ENCODE assay signal across 11 mouse cellular contexts in genomic region chr16:37108763-37109162, GRCm38 (mm10).
DNase-seq lines count a peak whose midpoint lies in the region; ATAC-seq lines count a peak whose summit lies in the region.
"Had no signal": no experiment of that assay in that cellular context is flagged by ENCODE, and none has a peak within 500 bp of the region (broad histone marks: within the 10 kb centered on the region; RNA-seq: fewer than 3 reads in every experiment).

No protein-coding gene starts in this region.

- H3K4me1 ChIP-seq in hindbrain, embryonic 15.5 days (replicated peaks): no peaks in the 10 kb centered on the region
- H3K4me1 ChIP-seq in hindbrain, embryonic 11.5 days (replicated peaks; ENCODE audit: control insufficient read depth, insufficient read depth, low read length): no peaks in the 10 kb centered on the region
- no peaks in the 10 kb centered on the region for H3K4me1 ChIP-seq in forebrain, embryonic 16.5 days (replicated peaks; ENCODE audit: control insufficient read depth, insufficient read depth, low read length)
- H3K4me1 ChIP-seq: stomach, embryonic 15.5 days had no signal

- H3K27me3 ChIP-seq in hindbrain, embryonic 15.5 days: no peaks in the 10 kb centered on the region
- no peaks in the 10 kb centered on the region for H3K27me3 ChIP-seq in hindbrain, embryonic 11.5 days (ENCODE audit: control insufficient read depth, insufficient read depth, low read length)
- H3K27me3 ChIP-seq in forebrain, embryonic 16.5 days (replicated peaks; ENCODE audit: control insufficient read depth, insufficient read depth, low read length): no peaks in the 10 kb centered on the region
- H3K27me3 ChIP-seq: CH12.LX; stomach, embryonic 15.5 days had no signal

- H3K4me2 ChIP-seq in hindbrain, embryonic 15.5 days: no peak overlapping the region
- H3K4me2 ChIP-seq in hindbrain, embryonic 11.5 days (replicated peaks; ENCODE audit: low read depth, low read length): no peak overlapping the region
- H3K4me2 ChIP-seq in forebrain, embryonic 16.5 days (ENCODE audit: low read length): no peak overlapping the region
- H3K4me2 ChIP-seq: stomach, embryonic 15.5 days had no signal

- ATAC-seq in hindbrain, embryonic 15.5 days (ENCODE audit: low FRiP score, low read depth): peak; percentile 71; the same call in 1 of the 2 replicates
- no peak for ATAC-seq in hindbrain, embryonic 11.5 days (ENCODE audit: low FRiP score)
- ATAC-seq in forebrain, embryonic 16.5 days: peak; percentile 36; the same call in 1 of the 2 replicates

- H3K36me3 ChIP-seq in hindbrain, embryonic 15.5 days: no peaks in the 10 kb centered on the region
- H3K36me3 ChIP-seq in hindbrain, embryonic 11.5 days (ENCODE audit: control insufficient read depth, insufficient read depth, low read length): no peaks in the 10 kb centered on the region
- no peaks in the 10 kb centered on the region for H3K36me3 ChIP-seq in forebrain, embryonic 16.5 days (ENCODE audit: control insufficient read depth, insufficient read depth)
- H3K36me3 ChIP-seq: stomach, embryonic 15.5 days had no signal

- WGBS in hindbrain, embryonic 15.5 days: 29% methylated on average over 5 of the region's 5 CpGs
- 33% methylated on average over 5 of the region's 5 CpGs for WGBS in hindbrain, embryonic 11.5 days
- 33% methylated on average over 5 of the region's 5 CpGs for WGBS in forebrain, embryonic 16.5 days

- no peaks in the 10 kb centered on the region for H3K9me3 ChIP-seq in hindbrain, embryonic 15.5 days
- H3K9me3 ChIP-seq in hindbrain, embryonic 11.5 days (ENCODE audit: control insufficient read depth, low read length): no peaks in the 10 kb centered on the region
- no peaks in the 10 kb centered on the region for H3K9me3 ChIP-seq in forebrain, embryonic 16.5 days (ENCODE audit: control insufficient read depth, low read length)
- H3K9me3 ChIP-seq: stomach, embryonic 15.5 days had no signal

- H3K27ac ChIP-seq in hindbrain, embryonic 15.5 days (replicated peaks): no peak overlapping the region
- no peak overlapping the region for H3K27ac ChIP-seq in hindbrain, embryonic 11.5 days (ENCODE audit: low read depth, low read length)
- no peak overlapping the region for H3K27ac ChIP-seq in forebrain, embryonic 16.5 days (ENCODE audit: low read length)
- H3K27ac ChIP-seq: stomach, embryonic 15.5 days had no signal

- H3K4me3 ChIP-seq in hindbrain, embryonic 15.5 days: no peak overlapping the region
- H3K4me3 ChIP-seq in hindbrain, embryonic 11.5 days (ENCODE audit: low read depth, low read length): no peak overlapping the region
- no peak overlapping the region for H3K4me3 ChIP-seq in forebrain, embryonic 16.5 days (replicated peaks; ENCODE audit: low read length)
- H3K4me3 ChIP-seq: stomach, embryonic 15.5 days had no signal

- H3K9ac ChIP-seq in hindbrain, embryonic 15.5 days: no peak overlapping the region
- H3K9ac ChIP-seq in hindbrain, embryonic 11.5 days (ENCODE audit: low read depth, low read length): no peak overlapping the region
- H3K9ac ChIP-seq in forebrain, embryonic 16.5 days (replicated peaks; ENCODE audit: low read depth, low read length): no peak overlapping the region
- H3K9ac ChIP-seq: stomach, embryonic 15.5 days had no signal

- no peak for DNase-seq in hindbrain, embryonic 11.5 days (ENCODE audit: low spot score)
- DNase-seq in retina, postnatal 1 day: peak; percentile 8
- no peak for DNase-seq in retina, embryonic 14.5 days (ENCODE audit: low spot score)
- DNase-seq in cerebellum, adult 9-10 months: peak; percentile 56
- DNase-seq in thymus, postnatal 4 days: no peak
- DNase-seq: heart, adult 11 months; lung, adult 2 months had no signal

Comparison
In these comparisons a context has a peak if more than half of its experiments do, and no peak if none do; other contexts are left out.
1. DNase-seq: peak in retina, postnatal 1 day (single experiment) and cerebellum, adult 9-10 months (single experiment); none in hindbrain, embryonic 11.5 days (single experiment), retina, embryonic 14.5 days (single experiment) and thymus, postnatal 4 days (single experiment).